Mouse (Mus musculus): Measurements from ENCODE around the gene Gm37240. TPM values are rescaled to one million over a fixed set of nuclear protein-coding genes. Genes with fewer than 3 reads are reported as not detected.
"Not testable (repeated sequence)": the region's sequence is repeated elsewhere in the genome, so short reads cannot be mapped to it uniquely, and the experiment has no call there.

Gene Gm37240
- total RNA-seq, 2 experiments from 2014 or later = 38.8 to 39.2 TPM

- intact Hi-C loops (cut with DNase I) = no loop called here
- DNase-seq (ENCODE audit: low spot score) = no peak
These were observed 1213.8 kb downstream of the Gm37240 start for GRCm38 (mm10) chr3:84673552-84673951.

GRCm38 (mm10) chr3:84672136-84672535, 1215.2 kb downstream of the Gm37240 start:
- DNase-seq (ENCODE audit: low spot score) = no peak
- intact Hi-C loops (cut with DNase I) = no loop called here

GRCm38 (mm10) chr3:84668957-84669356, 1218.4 kb downstream of the Gm37240 start:
- no peak for DNase-seq (ENCODE audit: low spot score)
- intact Hi-C loops (cut with DNase I) = no loop called here

GRCm38 (mm10) chr3:84665255-84666073, 1221.9 kb downstream of the Gm37240 start:
- no peak for DNase-seq (ENCODE audit: low spot score)
- intact Hi-C loops (cut with DNase I) = no loop called here

- intact Hi-C loops (cut with DNase I) = no loop called here
- DNase-seq (ENCODE audit: low spot score) = no peak
These were observed 1222.6 kb downstream of the Gm37240 start for GRCm38 (mm10) chr3:84664686-84665085.

GRCm38 (mm10) chr3:84663858-84664257, 1223.5 kb downstream of the Gm37240 start:
- no peak for DNase-seq (ENCODE audit: low spot score)
- intact Hi-C loops (cut with DNase I) = no loop called here

- intact Hi-C loops (cut with DNase I) = no loop called here
- DNase-seq (ENCODE audit: low spot score) = no peak
These were observed 1224.2 kb downstream of the Gm37240 start for GRCm38 (mm10) chr3:84663079-84663478.

GRCm38 (mm10) chr3:84660380-84660779, 1226.9 kb downstream of the Gm37240 start:
- intact Hi-C loops (cut with DNase I) = no loop called here
- DNase-seq (ENCODE audit: low spot score) = no peak

- intact Hi-C loops (cut with DNase I) = no loop called here
- DNase-seq (ENCODE audit: low spot score) = no peak
These were observed 1228.4 kb downstream of the Gm37240 start for GRCm38 (mm10) chr3:84658872-84659271.

GRCm38 (mm10) chr3:84658017-84658416, 1229.3 kb downstream of the Gm37240 start:
- intact Hi-C loops (cut with DNase I) = no loop called here
- DNase-seq (ENCODE audit: low spot score) = no peak

GRCm38 (mm10) chr3:84657240-84657639, 1230.1 kb downstream of the Gm37240 start:
- no peak for DNase-seq (ENCODE audit: low spot score)
- intact Hi-C loops (cut with DNase I) = no loop called here

GRCm38 (mm10) chr3:84655785-84656150, 1231.5 kb downstream of the Gm37240 start:
- DNase-seq (ENCODE audit: low spot score); intact Hi-C loops (cut with DNase I): not testable (repeated sequence)

GRCm38 (mm10) chr3:84654900-84655784, 1232.2 kb downstream of the Gm37240 start:
- DNase-seq (ENCODE audit: low spot score) = no peak
- intact Hi-C loops (cut with DNase I) = no loop called here

- no peak for DNase-seq (ENCODE audit: low spot score)
- intact Hi-C loops (cut with DNase I) = no loop called here
These were observed 1233.0 kb downstream of the Gm37240 start for GRCm38 (mm10) chr3:84654246-84654826.

- no peak for DNase-seq (ENCODE audit: low spot score)
- intact Hi-C loops (cut with DNase I) = no loop called here
These were observed 1233.6 kb downstream of the Gm37240 start for GRCm38 (mm10) chr3:84653557-84654245.

- DNase-seq (ENCODE audit: low spot score) = no peak
These were observed 1234.4 kb downstream of the Gm37240 start for GRCm38 (mm10) chr3:84652643-84653556.

GRCm38 (mm10) chr3:84649578-84650327, 1237.6 kb downstream of the Gm37240 start:
- intact Hi-C loops (cut with DNase I) = no loop called here

More at GRCm38 (mm10) chr3:84652643-84653556, 1234.4 kb downstream of the Gm37240 start:
- intact Hi-C loops (cut with DNase I) = no loop called here

GRCm38 (mm10) chr3:84648069-84648468, 1239.2 kb downstream of the Gm37240 start:
- DNase-seq (ENCODE audit: low spot score); intact Hi-C loops (cut with DNase I): not testable (repeated sequence)

More at GRCm38 (mm10) chr3:84649578-84650327, 1237.6 kb downstream of the Gm37240 start:
- DNase-seq (ENCODE audit: low spot score) = no peak
